Mouse (Mus musculus): ENCODE results near the gene Mrpl43.

- TF ChIP-seq CTCF (conservative IDR thresholded peaks at IDR 0.05 in 1 of 2, IDR thresholded peaks at IDR 0.05 in 1 of 2; ENCODE audit: low read depth in 2 of 2, low read length in 2 of 2) (no peak), GABPA (IDR thresholded peaks at IDR 0.05; ENCODE audit: insufficient replicate concordance, low read depth, low read length) (no peak), EP300 (IDR thresholded peaks at IDR 0.05; ENCODE audit: low read length) (no peak), POLR2A (IDR thresholded peaks at IDR 0.05; ENCODE audit: low read depth, low read length) (no peak), POLR2AphosphoS2 (IDR thresholded peaks at IDR 0.05; ENCODE audit: low read depth, low read length) (no peak), SMC3 (IDR thresholded peaks at IDR 0.05; ENCODE audit: low read depth, low read length) (no peak), ZMIZ1 (IDR thresholded peaks at IDR 0.05; ENCODE audit: low read depth, low read length) (no peak)
Measured at GRCm38 (mm10) chr19:44984420-44984819, 21.8 kb downstream of the Mrpl43 start.

Measured in CH12.LX (cell line).